Mouse (Mus musculus): ENCODE results near the gene Pld1. TPM values are rescaled to one million over a fixed set of nuclear protein-coding genes. Genes with fewer than 3 reads are reported as not detected.

The Pld1 gene
- total RNA-seq, 2 experiments from 2014 or later: 6.5 to 6.8 TPM

DNA sequence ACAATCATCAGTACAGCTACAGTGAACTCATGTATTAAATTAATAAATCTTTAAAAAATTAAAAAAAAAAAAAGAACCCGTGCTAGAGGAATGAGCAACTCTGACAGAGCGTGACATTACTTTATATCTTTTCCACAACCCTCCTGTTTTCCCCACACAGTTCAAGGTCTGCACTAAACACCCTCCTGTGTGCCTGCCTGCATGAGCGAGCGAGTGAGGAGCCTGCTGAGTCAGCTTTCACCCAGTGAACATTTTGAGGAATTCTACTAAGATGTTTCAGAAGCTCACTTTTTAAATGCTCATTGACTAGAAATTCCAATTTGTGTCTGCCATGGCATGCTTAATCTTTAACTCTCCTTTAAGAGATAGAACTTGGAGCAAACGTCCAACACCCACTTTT lies 109.1 kb downstream of the Pld1 start:
- DNase-seq: no peak

- no peak for DNase-seq
Measured at GRCm38 (mm10) chr3:28049526-28049925, 111.0 kb downstream of the Pld1 start.

- no peak for DNase-seq
Measured at GRCm38 (mm10) chr3:28053076-28053475, 114.6 kb downstream of the Pld1 start.

DNA sequence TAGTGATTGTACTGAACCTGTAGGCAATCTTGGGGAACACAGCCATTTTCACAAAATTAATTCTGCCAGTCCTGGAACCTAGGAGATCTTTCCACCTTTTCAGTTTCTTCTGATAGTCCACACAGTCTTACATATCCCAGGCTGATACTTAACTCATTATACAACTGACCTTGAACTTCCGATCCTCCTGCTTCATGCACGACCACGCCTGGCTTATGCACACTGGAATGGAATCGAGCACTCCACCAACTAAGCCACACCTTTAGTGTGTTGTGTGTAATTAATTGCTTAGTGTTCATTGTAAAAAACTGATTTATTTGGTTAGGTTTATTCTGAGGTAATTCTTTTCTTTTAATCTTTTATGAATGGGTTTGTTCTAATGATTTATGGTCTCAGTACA lies 122.2 kb downstream of the Pld1 start:
- DNase-seq: no peak

GRCm38 (mm10) chr3:28061155-28061554 lies 122.7 kb downstream of the Pld1 start:
- DNase-seq: no peak

- DNase-seq: no peak
Measured at GRCm38 (mm10) chr3:28079211-28079610, 140.7 kb downstream of the Pld1 start.

- no peak for DNase-seq
Measured at GRCm38 (mm10) chr3:28080116-28080515, 141.6 kb downstream of the Pld1 start.

GRCm38 (mm10) chr3:28081012-28081411 lies 142.5 kb downstream of the Pld1 start:
- DNase-seq: no peak

- no peak for DNase-seq
Measured at GRCm38 (mm10) chr3:28083218-28083617, 144.7 kb downstream of the Pld1 start.

GRCm38 (mm10) chr3:28084281-28084680 lies 145.8 kb downstream of the Pld1 start:
- no peak for DNase-seq

DNA sequence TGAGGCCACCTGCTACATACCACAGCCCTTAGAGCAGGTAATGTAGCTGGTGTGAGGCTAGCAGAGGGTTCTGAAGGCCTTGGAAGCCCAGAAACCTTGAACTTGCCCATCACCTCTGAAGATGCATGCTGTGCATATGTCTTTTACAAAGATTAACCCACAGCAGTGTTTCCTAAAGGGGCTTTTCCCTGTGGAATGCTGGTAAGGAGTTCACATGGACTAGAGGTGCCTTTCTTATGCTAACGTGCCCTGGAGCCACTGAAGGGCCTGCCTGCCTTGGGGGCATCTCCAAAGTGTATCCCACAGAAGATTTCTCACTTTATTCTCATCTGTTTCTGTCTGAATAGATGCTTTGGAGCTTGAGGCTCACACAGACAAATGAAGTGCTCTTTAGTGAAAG lies 152.8 kb downstream of the Pld1 start:
- no peak for DNase-seq

- no peak for DNase-seq
Measured at GRCm38 (mm10) chr3:28091741-28092140, 153.2 kb downstream of the Pld1 start.

GRCm38 (mm10) chr3:28093684-28094302 lies 155.3 kb downstream of the Pld1 start:
- DNase-seq: no peak

GRCm38 (mm10) chr3:28095451-28095850 lies 157.0 kb downstream of the Pld1 start:
- DNase-seq: no peak

DNA sequence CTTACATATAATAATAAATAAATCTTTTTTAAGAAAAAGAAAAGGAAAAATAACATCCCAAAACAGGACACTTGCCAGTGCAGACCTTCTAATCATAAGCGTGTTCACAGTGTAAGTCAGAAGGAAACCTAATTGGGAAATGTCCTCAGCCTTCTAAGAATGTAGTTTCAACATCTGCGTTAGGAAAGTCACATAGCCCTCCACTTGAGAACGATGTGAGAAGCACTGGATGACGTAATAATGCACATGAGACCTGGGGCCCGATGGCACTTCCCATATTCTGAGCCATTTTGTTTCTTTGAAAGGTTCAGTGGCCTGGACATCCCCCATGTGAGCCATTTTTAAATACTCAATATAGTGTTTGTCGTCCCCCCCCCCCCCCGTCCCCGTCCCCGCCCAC lies 160.7 kb downstream of the Pld1 start:
- DNase-seq: no peak

DNA sequence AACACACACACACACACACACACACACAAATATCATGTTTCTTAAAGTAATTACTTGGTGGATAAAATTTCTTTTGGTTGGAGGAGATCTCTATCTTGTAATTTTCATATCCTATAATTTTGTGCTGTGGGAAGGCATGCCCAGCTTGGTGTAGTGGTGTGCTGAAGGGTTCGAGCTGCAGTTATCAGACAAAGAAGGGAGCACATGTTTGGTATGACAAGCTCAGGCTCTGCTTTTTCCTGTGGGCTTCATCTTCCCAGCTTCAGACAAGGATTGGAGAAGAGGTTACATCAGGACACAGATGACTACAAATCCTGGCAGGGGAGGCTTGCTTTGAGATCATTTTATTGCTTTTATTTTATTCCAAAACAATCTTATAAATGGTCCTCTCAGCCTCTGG lies 166.5 kb downstream of the Pld1 start:
- no peak for DNase-seq

DNA sequence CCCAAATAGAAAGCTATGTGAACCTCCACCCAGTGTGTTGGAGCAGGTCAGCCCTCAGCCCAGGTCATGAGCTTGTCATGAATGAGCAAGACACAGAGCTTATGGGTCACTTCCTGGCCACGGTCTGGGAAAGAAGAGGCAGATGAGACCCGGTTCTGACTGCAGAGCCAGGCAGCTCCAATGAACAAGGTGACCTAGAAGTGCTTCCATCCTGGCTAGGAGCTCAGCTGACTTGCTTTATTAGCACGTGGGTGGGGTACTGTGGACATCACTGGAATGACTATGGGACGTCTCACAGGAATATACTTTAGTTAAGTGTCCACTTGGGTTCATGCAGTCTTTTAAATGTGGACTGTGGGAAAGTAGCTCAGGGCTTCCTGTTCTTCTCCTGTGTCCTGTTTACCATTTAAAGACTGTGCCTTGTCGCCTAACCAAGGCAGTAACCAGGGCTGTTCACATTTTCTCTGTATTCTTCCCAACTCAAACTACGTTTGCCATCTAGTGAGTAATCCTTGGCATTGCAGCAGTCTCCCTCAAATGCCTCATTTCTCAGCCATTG lies 169.0 kb downstream of the Pld1 start:
- DNase-seq: peak in 1 of 2 experiments; percentile 49

- DNase-seq: peak; percentile 72 to 84
Measured at GRCm38 (mm10) chr3:28111516-28111915, 173.0 kb downstream of the Pld1 start.

GRCm38 (mm10) chr3:28113881-28114280 lies 175.4 kb downstream of the Pld1 start:
- DNase-seq: no peak

DNA sequence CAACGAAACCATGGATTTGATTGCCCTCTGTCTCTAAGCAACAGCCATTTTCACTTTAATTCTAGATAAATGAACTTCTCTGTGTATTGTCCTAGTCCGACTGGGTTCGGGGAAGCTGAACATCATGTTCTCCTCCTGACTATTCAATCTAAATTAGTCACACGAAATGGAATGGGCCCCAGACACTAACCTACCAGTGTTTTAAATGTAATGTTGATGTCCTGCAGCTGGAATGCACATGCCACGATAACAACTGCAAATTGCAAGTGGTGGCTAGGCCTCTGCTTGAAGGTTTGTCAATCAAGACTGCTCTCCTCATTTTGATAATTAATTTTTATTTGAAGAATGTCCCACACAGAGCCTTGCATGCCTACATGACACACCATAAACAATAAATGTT lies 203.2 kb downstream of the Pld1 start:
- DNase-seq: no peak

- DNase-seq: peak in 1 of 2 experiments; percentile 7
Measured at GRCm38 (mm10) chr3:28142121-28142520, 203.6 kb downstream of the Pld1 start.

GRCm38 (mm10) chr3:28144676-28145075 lies 206.2 kb downstream of the Pld1 start:
- DNase-seq: peak; percentile 63 to 71

DNA sequence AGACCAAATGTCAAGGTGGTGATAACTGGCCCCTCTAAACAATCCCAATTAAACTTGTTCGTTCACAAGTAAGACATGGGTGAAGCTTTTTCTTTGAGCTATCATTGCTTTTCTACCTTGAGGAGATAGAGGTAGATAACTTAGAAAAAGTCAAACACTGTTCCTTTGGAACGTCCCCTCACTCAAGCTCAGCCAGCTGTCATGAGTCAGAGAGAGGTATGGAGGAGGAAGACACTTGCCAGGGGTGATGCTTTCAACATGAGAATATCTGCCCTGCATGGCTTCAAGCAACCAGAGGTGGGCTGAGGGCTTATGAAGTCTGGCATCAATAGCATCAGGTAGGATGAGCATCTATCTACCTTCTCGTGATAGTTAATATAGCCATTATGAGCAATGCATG lies 207.0 kb downstream of the Pld1 start:
- no peak for DNase-seq

DNA sequence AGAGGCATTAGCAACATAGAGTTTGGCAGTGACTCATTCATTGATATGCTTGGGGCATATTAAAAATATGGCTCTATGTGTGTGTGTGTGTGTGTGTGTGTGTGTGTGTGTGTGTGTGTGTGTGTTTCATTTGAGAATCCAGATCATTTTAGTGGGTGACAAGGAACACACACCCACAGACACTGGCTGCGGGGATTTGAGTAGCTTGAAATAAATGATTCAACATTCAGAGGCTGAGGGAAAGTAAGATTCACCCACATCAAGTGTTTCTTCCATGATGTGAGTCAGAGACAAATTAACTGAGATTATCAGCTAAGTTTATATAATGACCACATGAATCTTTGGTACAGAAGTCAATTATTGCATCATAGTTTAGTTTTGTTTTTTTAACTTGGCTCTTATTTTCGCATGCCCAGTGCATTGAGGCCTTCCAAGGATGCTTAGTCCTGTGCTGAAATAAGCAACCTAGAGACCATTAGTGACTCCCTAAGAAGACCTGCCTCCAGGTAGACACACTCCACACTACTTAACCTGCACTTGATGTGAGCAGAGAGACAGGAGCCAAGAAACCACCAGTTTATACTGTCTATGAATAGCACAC lies 211.3 kb downstream of the Pld1 start:
- no peak for DNase-seq

All from adrenal gland, postnatal 36 days (tissue).